Comparison of ENCODE assay signal across 8 mouse cellular contexts in genomic region chr5:92042377-92043348, GRCm38 (mm10). TPM values are rescaled to one million over a fixed set of nuclear protein-coding genes. Genes with fewer than 3 reads are reported as not detected.
A peak's percentile ranks its signal among the peaks of the same experiment; 100 is the strongest.
DNase-seq lines count a peak whose midpoint lies in the region; ATAC-seq and TF ChIP-seq lines count a peak whose summit lies in the region.

No protein-coding gene starts in this region.

- H3K9me3 ChIP-seq in E14TG2a.4 (ENCODE audit: low read length), result no peaks in the 10 kb centered on the region
- no peaks in the 10 kb centered on the region for H3K9me3 ChIP-seq in forebrain, embryonic 12.5 days
- H3K9me3 ChIP-seq in heart, postnatal 0 days (replicated peaks; ENCODE audit: control insufficient read depth, low read length), result no peaks in the 10 kb centered on the region
- no peaks in the 10 kb centered on the region for H3K9me3 ChIP-seq in liver, embryonic 16.5 days (replicated peaks; ENCODE audit: control insufficient read depth, low read length)
- no peaks in the 10 kb centered on the region for H3K9me3 ChIP-seq in neural tube, embryonic 13.5 days

- peak; percentile 99 for ATAC-seq in forebrain, embryonic 12.5 days (ENCODE audit: low FRiP score)
- peak; percentile 99 for ATAC-seq in heart, postnatal 0 days (ENCODE audit: insufficient read depth, low read depth)
- peak; percentile 100 for ATAC-seq in liver, embryonic 16.5 days (ENCODE audit: low read depth)
- peak; percentile 99 for ATAC-seq in neural tube, embryonic 13.5 days (ENCODE audit: low read depth)

- peak; percentile 74; the same call in 1 of the 2 replicates for TF ChIP-seq POLR2A in testis, adult 2 months (IDR thresholded peaks at IDR 0.05; ENCODE audit: control insufficient read depth, low read depth, low read length)

- no peak for TF ChIP-seq EP300 in heart, postnatal 0 days (IDR thresholded peaks at IDR 0.05; ENCODE audit: low read depth)

- no peak for TF ChIP-seq CTCF in E14TG2a.4 (conservative IDR thresholded peaks at IDR 0.05; ENCODE audit: low read length)
- TF ChIP-seq CTCF in heart, postnatal 0 days (IDR thresholded peaks at IDR 0.05; ENCODE audit: low read depth), result no peak
- TF ChIP-seq CTCF in testis, adult 2 months (IDR thresholded peaks at IDR 0.05; ENCODE audit: control insufficient read depth, insufficient read depth, insufficient replicate concordance, low read depth, low read length), result no peak

- H3K9ac ChIP-seq in forebrain, embryonic 12.5 days, result peak overlapping the region; percentile 53
- peak overlapping the region; percentile 37 for H3K9ac ChIP-seq in heart, postnatal 0 days (replicated peaks; ENCODE audit: low read depth, low read length)
- H3K9ac ChIP-seq in liver, embryonic 16.5 days (ENCODE audit: low read depth, low read length), result peak overlapping the region; percentile 75
- H3K9ac ChIP-seq in neural tube, embryonic 13.5 days, result peak overlapping the region; percentile 68

- peak overlapping the region; percentile 94 for H3K4me3 ChIP-seq in E14TG2a.4 (replicated peaks; ENCODE audit: low read length)
- H3K4me3 ChIP-seq in forebrain, embryonic 12.5 days (replicated peaks), result peak overlapping the region; percentile 76
- peak overlapping the region; percentile 61 for H3K4me3 ChIP-seq in heart, postnatal 0 days (ENCODE audit: low read depth, low read length)
- H3K4me3 ChIP-seq in liver, embryonic 16.5 days (ENCODE audit: low read depth, low read length), result peak overlapping the region; percentile 86
- peak overlapping the region; percentile 70 for H3K4me3 ChIP-seq in neural tube, embryonic 13.5 days
- peak overlapping the region; percentile 97 for H3K4me3 ChIP-seq in testis, adult 2 months (ENCODE audit: control insufficient read depth, low read depth, low read length)

- under 1% methylated on average over 68 of the region's 68 CpGs for WGBS in forebrain, embryonic 12.5 days
- under 1% methylated on average over 63 of the region's 68 CpGs for WGBS in heart, postnatal 0 days
- WGBS in liver, embryonic 16.5 days (ENCODE audit: insufficient replicate concordance), result under 1% methylated on average over 67 of the region's 68 CpGs
- WGBS in neural tube, embryonic 13.5 days, result under 1% methylated on average over 68 of the region's 68 CpGs

- H3K27ac ChIP-seq in forebrain, embryonic 12.5 days, result no peak overlapping the region
- H3K27ac ChIP-seq in heart, postnatal 0 days (ENCODE audit: low read depth), result no peak overlapping the region
- H3K27ac ChIP-seq in liver, embryonic 16.5 days (ENCODE audit: low read length), result peak overlapping the region; percentile 63; the same call in 1 of the 2 replicates
- peak overlapping the region; percentile 57; the same call in 1 of the 2 replicates for H3K27ac ChIP-seq in neural tube, embryonic 13.5 days (replicated peaks)
- peak overlapping the region; percentile 91 for H3K27ac ChIP-seq in testis, adult 2 months (ENCODE audit: control insufficient read depth, insufficient read depth, low read depth, low read length)

- H3K4me1 ChIP-seq in E14TG2a.4 (replicated peaks; ENCODE audit: low read depth, low read length), result peaks cover 21% of the 10 kb centered on the region
- H3K4me1 ChIP-seq in forebrain, embryonic 12.5 days, result peaks cover 4% of the 10 kb centered on the region; the same call in 1 of the 2 replicates
- H3K4me1 ChIP-seq in heart, postnatal 0 days (ENCODE audit: control insufficient read depth, insufficient read depth), result no peaks in the 10 kb centered on the region
- H3K4me1 ChIP-seq in liver, embryonic 16.5 days (ENCODE audit: control insufficient read depth, low read depth, low read length), result peaks cover 10% of the 10 kb centered on the region
- H3K4me1 ChIP-seq in neural tube, embryonic 13.5 days (replicated peaks), result 0 out of 2 replicates have a peak, but pooled peaks cover 5% of the 10 kb centered on the region
- H3K4me1 ChIP-seq in testis, adult 2 months (ENCODE audit: control insufficient read depth, insufficient read depth, low read length), result no peaks in the 10 kb centered on the region; the same call in 1 of the 2 replicates

- H3K4me2 ChIP-seq in forebrain, embryonic 12.5 days, result peak overlapping the region; percentile 98
- H3K4me2 ChIP-seq in heart, postnatal 0 days (ENCODE audit: low read depth, low read length), result peak overlapping the region; percentile 77
- peak overlapping the region; percentile 85 for H3K4me2 ChIP-seq in liver, embryonic 16.5 days (ENCODE audit: low read depth, low read length)
- peak overlapping the region; percentile 91 for H3K4me2 ChIP-seq in neural tube, embryonic 13.5 days

- H3K36me3 ChIP-seq in E14TG2a.4 (ENCODE audit: insufficient read depth, low read length), result no peaks in the 10 kb centered on the region
- H3K36me3 ChIP-seq in forebrain, embryonic 12.5 days (replicated peaks), result no peaks in the 10 kb centered on the region
- H3K36me3 ChIP-seq in heart, postnatal 0 days (replicated peaks; ENCODE audit: control insufficient read depth, insufficient read depth, low read length), result no peaks in the 10 kb centered on the region
- no peaks in the 10 kb centered on the region for H3K36me3 ChIP-seq in liver, embryonic 16.5 days (ENCODE audit: control insufficient read depth, insufficient read depth)
- no peaks in the 10 kb centered on the region for H3K36me3 ChIP-seq in neural tube, embryonic 13.5 days
- no peaks in the 10 kb centered on the region for H3K36me3 ChIP-seq in testis, adult 2 months (ENCODE audit: control insufficient read depth, insufficient read depth, low read length)

- peak; percentile 89 for DNase-seq in c-Kit-positive CD71-positive TER-119-positive erythroid progenitor cells, embryonic 14.5 days (ENCODE audit: low spot score)
- peak; percentile 67 for DNase-seq in heart, postnatal 0 days (ENCODE audit: low spot score)
- peak; percentile 95 to 96 for DNase-seq in kidney, postnatal 4 days

- H3K27me3 ChIP-seq in E14TG2a.4 (ENCODE audit: insufficient read depth, low read length), result no peaks in the 10 kb centered on the region
- peaks cover 16% of the 10 kb centered on the region for H3K27me3 ChIP-seq in forebrain, embryonic 12.5 days
- H3K27me3 ChIP-seq in heart, postnatal 0 days (ENCODE audit: control insufficient read depth, insufficient read depth, low read length), result 0 out of 2 replicates have a peak, but pooled peaks cover 4% of the 10 kb centered on the region
- H3K27me3 ChIP-seq in liver, embryonic 16.5 days (ENCODE audit: control insufficient read depth, insufficient read depth, low read depth, low read length), result peaks cover 10% of the 10 kb centered on the region
- peaks cover 16% of the 10 kb centered on the region for H3K27me3 ChIP-seq in neural tube, embryonic 13.5 days
- H3K27me3 ChIP-seq in testis, adult 2 months (ENCODE audit: control insufficient read depth, insufficient read depth, low read length), result no peaks in the 10 kb centered on the region

RNA-seq across cellular contexts. Expression of gene Cdkl2, which starts 1.0 kb away (rescaled TPM):
- polyA plus RNA-seq in forebrain, embryonic 12.5 days (2016; fragmentation: Nextera tagmentation; extraction: Ambion mirVana), result 0.77 and 0.88 TPM in 2 replicates
- total RNA-seq in heart, postnatal 0 days (2014; rRNA removed; ENCODE audit: low replicate concordance), result 1.8 and 5.0 TPM in 2 replicates
- polyA plus RNA-seq in heart, postnatal 0 days (2015; fragmentation: Nextera tagmentation; extraction: Ambion mirVana), result 0.75 and 0.77 TPM in 2 replicates
- 0.18 and 0.31 TPM in 2 replicates for polyA plus RNA-seq in liver, embryonic 16.5 days (2015; fragmentation: Nextera tagmentation; extraction: Ambion mirVana)
- polyA plus RNA-seq in neural tube, embryonic 13.5 days (2015; fragmentation: Nextera tagmentation; extraction: Ambion mirVana), result 4.8 and 5.2 TPM in 2 replicates
- 25.3 and 28.8 TPM in 2 replicates for polyA plus RNA-seq in testis, adult 2 months (2012; rRNA removed)

RNA-seq across cellular contexts. Expression of gene G3bp2, which starts 40.9 kb away (rescaled TPM):
- polyA plus RNA-seq in forebrain, embryonic 12.5 days (2016; fragmentation: Nextera tagmentation; extraction: Ambion mirVana), result 305 and 322 TPM in 2 replicates
- 32.1 and 46.9 TPM in 2 replicates for total RNA-seq in heart, postnatal 0 days (2014; rRNA removed; ENCODE audit: low replicate concordance)
- polyA plus RNA-seq in heart, postnatal 0 days (2015; fragmentation: Nextera tagmentation; extraction: Ambion mirVana), result 111 and 119 TPM in 2 replicates
- polyA plus RNA-seq in liver, embryonic 16.5 days (2015; fragmentation: Nextera tagmentation; extraction: Ambion mirVana), result 40.0 and 40.4 TPM in 2 replicates
- polyA plus RNA-seq in neural tube, embryonic 13.5 days (2015; fragmentation: Nextera tagmentation; extraction: Ambion mirVana), result 380 and 403 TPM in 2 replicates
- polyA plus RNA-seq in testis, adult 2 months (2012; rRNA removed), result 16.6 and 20.9 TPM in 2 replicates

RNA-seq across cellular contexts. Expression of gene Odaph, which starts 55.4 kb away (rescaled TPM):
- polyA plus RNA-seq in forebrain, embryonic 12.5 days (2016; fragmentation: Nextera tagmentation; extraction: Ambion mirVana), result not detected in 2 replicates
- not detected in 2 replicates for total RNA-seq in heart, postnatal 0 days (2014; rRNA removed; ENCODE audit: low replicate concordance)
- polyA plus RNA-seq in heart, postnatal 0 days (2015; fragmentation: Nextera tagmentation; extraction: Ambion mirVana), result not detected in 2 replicates
- not detected in 2 replicates for polyA plus RNA-seq in liver, embryonic 16.5 days (2015; fragmentation: Nextera tagmentation; extraction: Ambion mirVana)
- polyA plus RNA-seq in neural tube, embryonic 13.5 days (2015; fragmentation: Nextera tagmentation; extraction: Ambion mirVana), result not detected in 2 replicates
- polyA plus RNA-seq in testis, adult 2 months (2012; rRNA removed), result 1.0 and 2.1 TPM in 2 replicates

Comparison
In these comparisons a context has a peak if more than half of its experiments do, and no peak if none do; other contexts are left out.
1. H3K27ac ChIP-seq: peak in liver, embryonic 16.5 days (single experiment), neural tube, embryonic 13.5 days (single experiment) and testis, adult 2 months (single experiment); none in forebrain, embryonic 12.5 days (single experiment) and heart, postnatal 0 days (single experiment).
2. Peak in every context shown above with its lines, with median percentiles within 50 percentile points of each other: H3K4me3 ChIP-seq, DNase-seq, ATAC-seq, H3K4me2 ChIP-seq and H3K9ac ChIP-seq.